Mouse (Mus musculus) layer of hippocampus, postnatal 14 days (tissue): ENCODE data around the gene Eng. TPM values are rescaled to one million over a fixed set of nuclear protein-coding genes. Genes with fewer than 3 reads are reported as not detected.

Experiments used
- DNase-seq, 2 experiments: peaks; one replicate each; pipeline ENCODE4 v3.0.0; 2021 to 2022; ENCODE audit warnings: low spot score in 2 of 2, mixed read lengths in 1 of 2
- total RNA-seq, 2 experiments: library from RNA; stranded (reverse); gene quantifications; 2 replicates each; pipeline ENCODE4 v1.2.3; 2021

The Eng gene
- total RNA-seq, 2 experiments from 2014 or later = 27.0 to 28.8 TPM

- no peak for DNase-seq
These were observed 58.6 kb downstream of the Eng start for GRCm38 (mm10) chr2:32705018-32705417.

DNA sequence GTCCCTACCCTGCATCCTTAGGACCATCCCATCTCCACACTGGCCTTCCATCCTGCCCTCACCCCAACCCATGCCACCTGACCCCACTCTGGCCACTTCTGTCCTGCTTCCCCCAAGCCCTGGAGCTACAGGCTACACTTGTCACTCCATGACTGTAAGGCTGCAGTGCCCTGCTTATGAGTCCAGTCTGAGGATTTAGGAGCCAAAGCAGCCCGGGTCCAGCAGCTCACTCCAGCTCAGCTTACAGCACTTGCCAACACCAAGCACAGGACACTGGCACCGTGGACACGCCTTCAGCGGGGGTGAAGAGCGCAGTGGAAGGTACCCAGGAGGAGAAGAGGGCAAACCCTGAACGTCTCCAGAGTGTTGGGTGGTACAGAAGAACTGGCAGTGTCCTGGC is 60.6 kb downstream of the Eng start:
- DNase-seq = no peak

DNA sequence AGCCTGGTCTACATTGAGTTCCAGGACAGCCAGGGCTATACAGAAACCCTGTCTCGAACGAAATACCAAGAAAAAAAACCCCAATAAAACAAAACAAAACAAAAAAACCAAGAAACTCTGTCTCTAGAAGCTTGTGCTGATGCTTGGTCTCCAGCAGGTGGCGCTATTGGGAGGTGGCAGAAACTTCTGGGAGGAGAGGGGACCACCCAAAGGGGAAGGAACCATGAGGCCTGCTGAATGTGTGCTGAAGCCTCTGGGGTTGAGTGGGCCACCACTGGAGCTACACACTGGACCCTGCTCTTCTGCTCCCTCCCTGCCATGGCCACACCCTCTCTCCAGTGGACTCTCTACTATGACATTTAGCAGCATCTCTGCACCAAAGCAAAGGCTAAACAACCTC is 62.2 kb downstream of the Eng start:
- DNase-seq = peak; percentile 42 to 51

DNA sequence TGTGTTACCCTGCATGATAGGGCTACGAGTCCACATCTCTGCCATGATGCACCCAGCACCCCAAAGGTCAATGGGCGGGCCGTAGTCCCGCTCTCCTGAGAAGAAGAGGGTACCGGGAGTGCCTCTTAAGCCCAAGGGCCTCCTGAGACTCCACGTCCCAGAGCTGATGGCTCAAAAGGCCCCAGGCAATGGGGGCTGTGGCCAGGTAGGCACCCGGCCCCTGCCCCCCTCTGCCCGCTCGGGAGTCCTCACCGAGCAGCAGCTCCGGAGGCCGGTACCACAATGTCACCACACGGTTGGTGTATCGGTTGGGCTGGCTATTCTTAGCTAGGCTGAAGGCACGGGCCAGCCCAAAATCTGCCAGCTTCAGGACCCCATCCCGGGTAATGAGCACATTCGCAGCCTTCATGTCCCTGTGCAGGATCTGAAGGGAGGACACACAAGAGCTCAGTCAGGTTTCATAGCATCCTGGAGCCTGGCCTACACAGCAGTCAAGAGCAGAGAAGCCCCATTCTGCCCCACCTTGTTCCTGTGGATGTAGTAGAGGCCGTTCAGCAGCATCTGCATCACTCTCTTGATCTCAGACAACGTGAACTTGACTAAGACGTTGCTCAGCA is 63.2 kb downstream of the Eng start:
- DNase-seq = no peak

- DNase-seq = no peak
These were observed 64.0 kb downstream of the Eng start for GRCm38 (mm10) chr2:32710425-32710824.

GRCm38 (mm10) chr2:32711301-32712056 is 65.1 kb downstream of the Eng start:
- DNase-seq = no peak

GRCm38 (mm10) chr2:32712108-32712551 is 65.7 kb downstream of the Eng start:
- peak; percentile 54 to 60 for DNase-seq

DNA sequence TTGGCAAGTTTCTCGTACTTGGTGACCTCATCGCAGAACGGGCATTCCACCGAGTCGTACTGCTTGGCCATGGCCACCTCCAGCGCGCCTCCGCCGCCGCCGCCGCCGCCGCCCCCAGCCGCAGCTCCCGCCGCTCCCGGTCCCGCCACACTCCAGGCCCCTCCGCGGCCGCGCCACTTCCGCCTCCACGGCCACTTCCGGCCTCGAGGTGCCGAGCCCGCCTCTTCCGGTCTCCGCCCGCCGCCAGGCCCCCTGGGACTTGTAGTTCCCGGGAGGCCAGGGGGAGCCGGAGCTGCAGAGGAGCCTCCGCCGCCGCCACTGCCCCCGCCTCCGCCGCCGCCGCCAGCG is 66.2 kb downstream of the Eng start:
- peak; percentile 94 for DNase-seq

DNA sequence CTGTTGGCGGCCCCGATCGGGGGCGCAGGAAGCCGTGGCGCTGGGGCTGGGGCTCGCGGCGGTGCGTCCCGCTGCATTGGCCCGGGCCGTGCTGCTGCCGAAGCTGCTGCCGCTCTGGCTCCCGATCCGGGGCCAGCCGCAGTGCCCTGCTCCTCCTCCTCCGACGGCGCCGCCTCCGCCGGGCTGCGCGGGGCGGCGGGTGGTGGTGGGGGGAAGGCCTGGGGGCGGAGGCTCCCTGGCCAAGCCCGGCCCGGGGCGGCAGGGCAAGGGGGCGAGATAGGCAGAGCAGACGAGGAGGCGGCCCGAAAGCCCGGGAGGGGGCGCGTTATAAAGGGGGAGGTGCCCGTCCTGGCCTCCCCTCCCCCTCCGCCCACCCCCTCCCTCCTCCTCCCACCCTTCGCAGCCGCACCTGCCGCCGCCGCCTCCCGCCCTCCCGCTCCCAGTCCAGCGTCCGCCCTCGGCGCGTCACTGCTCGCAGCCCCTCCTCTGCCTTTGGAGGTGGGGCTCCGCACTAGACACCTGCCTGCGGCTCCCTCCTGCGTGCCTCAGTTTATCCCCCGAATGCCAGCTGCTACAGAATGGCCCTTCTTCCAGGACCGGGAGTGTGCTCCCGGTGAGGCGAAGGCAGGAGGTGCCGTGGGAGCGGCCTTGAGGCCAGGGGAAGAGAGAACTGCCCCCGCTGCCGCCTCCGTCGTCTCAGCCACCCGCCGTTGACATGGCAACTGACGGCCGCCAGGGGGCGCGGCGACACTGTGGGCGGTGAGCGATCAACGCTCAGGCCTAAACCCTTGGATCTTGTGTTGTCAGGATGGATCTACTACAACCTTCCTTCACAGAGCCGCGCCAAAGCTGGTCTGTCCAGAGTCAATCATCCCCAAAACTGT is 66.8 kb downstream of the Eng start, which contains the start of gene Cdk9:
TSS of gene Cdk9 (minus strand) at position 143 of the 884 bp plus-strand sequence.
- DNase-seq = peak; percentile 93 to 97

GRCm38 (mm10) chr2:32714117-32714986 is 68.0 kb downstream of the Eng start:
- no peak for DNase-seq

DNA sequence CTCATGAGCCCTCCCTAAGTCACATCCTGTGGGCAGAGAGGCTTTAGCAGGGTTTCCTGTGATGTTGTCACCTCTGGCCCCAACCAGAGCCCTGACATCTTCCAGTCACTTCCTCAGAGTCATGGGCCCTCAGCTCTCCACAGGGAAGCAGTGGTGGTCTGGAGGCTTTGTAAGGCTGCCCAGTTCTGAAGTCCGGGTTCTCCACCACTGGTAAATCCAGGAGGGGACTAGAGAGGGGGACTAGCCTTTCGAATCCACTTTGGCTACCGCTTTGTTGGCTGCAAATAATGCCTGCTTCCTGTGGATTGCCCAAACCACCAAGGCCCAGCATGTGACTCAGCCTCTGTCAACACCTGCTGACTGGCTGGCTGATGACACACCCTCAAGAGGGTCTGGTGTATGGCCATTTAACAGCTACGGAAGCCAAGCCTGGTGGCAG is 68.6 kb downstream of the Eng start:
- no peak for DNase-seq

DNA sequence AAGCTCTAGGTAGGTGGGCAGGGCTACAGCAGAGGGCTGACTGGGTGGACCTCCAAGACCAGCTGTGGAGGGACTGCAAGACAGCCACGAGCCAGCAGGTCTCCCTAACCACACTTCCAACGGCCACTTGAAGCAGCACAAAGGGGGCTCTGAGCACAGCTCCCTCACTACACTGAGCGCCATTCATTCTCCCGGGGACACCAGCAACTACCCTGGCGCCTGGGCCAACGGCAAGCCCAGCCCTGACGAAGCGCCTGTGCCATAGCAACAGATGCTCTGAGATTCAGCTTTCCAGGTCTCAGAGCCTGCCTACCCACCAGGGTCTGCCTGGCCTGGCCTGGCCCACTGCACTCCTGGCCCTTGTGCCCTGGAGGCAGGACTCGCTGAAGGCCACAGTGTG is 72.4 kb downstream of the Eng start:
- peak; percentile 41 to 70 for DNase-seq

- no peak for DNase-seq
These were observed 73.7 kb downstream of the Eng start for GRCm38 (mm10) chr2:32720053-32720452.

DNA sequence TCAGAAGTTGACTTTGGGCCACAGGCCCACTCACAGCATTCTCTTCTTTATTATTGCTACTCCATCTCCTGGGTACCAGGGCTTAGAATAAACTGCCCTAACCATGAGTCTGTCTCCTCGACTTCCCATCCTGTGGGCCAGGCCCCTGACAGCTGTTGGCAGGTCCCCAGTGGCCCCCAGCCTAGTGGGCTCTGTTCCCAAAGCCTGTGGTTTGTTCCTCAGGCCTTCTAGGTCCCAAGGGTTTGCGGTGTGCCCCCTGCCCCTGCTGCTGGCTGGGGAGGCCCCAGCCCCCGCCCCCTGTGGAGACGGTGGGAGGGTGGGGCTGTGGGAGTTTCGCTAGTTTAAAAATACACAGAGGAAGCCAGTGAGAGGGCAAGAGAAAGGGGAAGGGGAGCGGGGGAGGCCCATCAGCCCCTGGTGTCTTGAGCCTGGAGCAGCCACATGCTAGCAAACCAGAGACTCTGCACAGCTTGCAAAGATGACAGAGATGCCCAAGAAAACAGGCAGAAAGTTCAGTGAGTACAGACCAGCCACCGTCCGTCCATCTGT is 74.4 kb downstream of the Eng start, which contains the start of gene Sh2d3c:
TSS of gene Sh2d3c (plus strand) at position 375 of the 549 bp plus-strand sequence.
- DNase-seq = no peak

GRCm38 (mm10) chr2:32722046-32722445 is 75.7 kb downstream of the Eng start:
- DNase-seq = no peak

DNA sequence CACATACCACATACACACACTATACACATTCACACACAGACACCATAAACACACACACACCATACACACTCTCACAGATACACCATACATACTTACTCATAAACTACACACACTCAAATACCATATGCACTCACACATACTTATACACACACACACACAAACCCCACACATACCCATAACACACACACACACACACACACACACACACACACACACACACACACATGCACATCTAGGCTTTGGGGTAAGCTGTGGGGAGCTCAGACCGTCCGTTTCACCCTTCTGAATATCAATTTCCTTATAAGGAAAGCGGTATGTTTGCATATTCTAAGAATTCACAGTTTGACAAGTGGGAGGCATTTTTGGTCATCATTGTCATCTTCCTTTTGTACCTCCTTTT is 76.2 kb downstream of the Eng start:
- DNase-seq = no peak

GRCm38 (mm10) chr2:32724149-32724548 is 77.8 kb downstream of the Eng start:
- DNase-seq = no peak

GRCm38 (mm10) chr2:32724832-32725790 is 78.7 kb downstream of the Eng start:
- no peak for DNase-seq

DNA sequence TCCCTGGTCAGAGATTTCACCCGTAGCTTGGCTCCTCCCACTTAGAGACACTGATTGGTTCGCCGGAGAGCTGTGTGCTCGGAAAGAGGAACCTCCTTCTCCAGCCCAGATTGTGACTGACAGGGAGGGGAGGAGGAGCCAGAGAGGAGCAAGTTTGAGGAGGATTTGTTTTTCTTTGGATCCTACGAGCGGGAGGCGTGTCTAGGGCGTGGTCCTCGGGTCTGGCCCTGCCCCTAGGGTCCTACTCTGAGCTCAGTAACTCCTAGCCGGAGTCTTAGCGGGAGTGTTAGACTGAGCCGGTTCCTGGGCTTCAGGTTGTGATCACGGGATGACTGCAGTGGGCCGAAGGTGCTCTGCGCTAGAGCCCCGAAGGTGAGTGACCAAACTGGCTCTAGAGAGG is 81.0 kb downstream of the Eng start:
- DNase-seq = peak; percentile 69 to 91
